Mouse (Mus musculus): ENCODE results near the gene Capn3.

DNA sequence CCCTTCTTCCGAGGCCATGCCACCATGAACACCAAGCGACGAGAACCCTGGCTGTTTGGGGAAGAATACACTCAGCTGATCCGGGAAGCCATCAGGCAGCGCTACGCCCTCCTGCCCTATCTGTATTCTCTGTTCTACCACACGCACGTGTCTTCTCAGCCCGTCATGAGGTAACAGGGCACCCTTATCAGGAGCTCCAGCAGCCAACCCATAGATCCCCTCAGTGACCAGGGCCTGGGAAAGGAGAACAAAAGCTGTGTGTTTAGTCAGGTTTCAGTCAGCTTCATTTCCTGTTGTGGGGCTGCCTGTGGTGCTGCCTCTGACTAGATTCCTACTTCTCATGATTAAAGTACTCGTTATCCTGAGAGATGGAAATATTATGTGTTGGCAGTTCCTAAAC is 9.4 kb upstream of the Capn3 start:
- TF ChIP-seq EP300 (IDR thresholded peaks at IDR 0.05) (no peak), CTCF (IDR thresholded peaks at IDR 0.05) (no peak)

All from lung, postnatal 0 days (tissue).